Mouse (Mus musculus) embryonic facial prominence, embryonic 14.5 days (tissue): ENCODE measurements at regions not wholly inside any gene's neighbourhood (a gene's known extent, or its start where the extent isn't known, plus 50 kb on each side); places are given as distances from the start of the nearest gene placed in this dataset.

Experiments
- ATAC-seq: fragments of 200-750 bp; cut with Nextera tagmentation; 2 replicates; pipeline ENCODE4 v1.8.0; 2017; ENCODE audit warnings: low read depth, moderate number of reproducible peaks, moderate TSS enrichment
- DNase-seq: peaks from one replicate; pipeline ENCODE4 v3.0.0-alpha.2; 2015; ENCODE audit warnings: low spot score
- H3K27ac ChIP-seq: fragments of 300-500 bp; sonication (generic); replicated peaks from 2 replicates; pipeline ENCODE4 v1.5.1; 2014; ENCODE audit warnings: low read depth, mild to moderate bottlenecking, low read length, moderate library complexity
- H3K27me3 ChIP-seq: fragments of 300-500 bp; sonication (generic); replicated peaks from 2 replicates; pipeline ENCODE4 v1.6.1; 2014; ENCODE audit warnings: low read length; ENCODE audit not compliant: control insufficient read depth, insufficient read depth
- H3K36me3 ChIP-seq: fragments of 300-500 bp; sonication (generic); 2 replicates; pipeline ENCODE4 v1.6.1; 2014; ENCODE audit warnings: low read length, mixed read lengths; ENCODE audit not compliant: control insufficient read depth, insufficient read depth
- H3K4me1 ChIP-seq: fragments of 300-500 bp; sonication (generic); 2 replicates; pipeline ENCODE4 v1.6.1; 2014; ENCODE audit warnings: antibody characterized with exemption, low read length; ENCODE audit not compliant: control insufficient read depth, insufficient read depth
- H3K4me2 ChIP-seq: fragments of 300-500 bp; sonication (generic); 2 replicates; pipeline ENCODE4 v1.6.1; 2014; ENCODE audit warnings: low read depth, mild to moderate bottlenecking, low read length, moderate library complexity, mixed read lengths
- H3K4me3 ChIP-seq: fragments of 300-500 bp; sonication (generic); 2 replicates; pipeline ENCODE4 v1.5.1; 2014; ENCODE audit warnings: low read depth, mild to moderate bottlenecking, low read length
- H3K9ac ChIP-seq: fragments of 300-500 bp; sonication (generic); 2 replicates; pipeline ENCODE4 v1.6.1; 2014; ENCODE audit warnings: low read depth, mild to moderate bottlenecking, low read length, moderate library complexity, mixed read lengths
- H3K9me3 ChIP-seq: fragments of 300-500 bp; sonication (generic); 2 replicates; pipeline ENCODE4 v1.6.1; 2016; ENCODE audit warnings: low read length; ENCODE audit not compliant: control insufficient read depth
- WGBS: fragments of 180-500 bp; shearing (Covaris S2); extraction: QIAGEN DNeasy Blood & Tissue Kit; methylation state at CpG from one replicate; pipeline ENCODE4 v1.1.7; 2014; 5-methylcytosine and 5-hydroxymethylcytosine counted together

DNA sequence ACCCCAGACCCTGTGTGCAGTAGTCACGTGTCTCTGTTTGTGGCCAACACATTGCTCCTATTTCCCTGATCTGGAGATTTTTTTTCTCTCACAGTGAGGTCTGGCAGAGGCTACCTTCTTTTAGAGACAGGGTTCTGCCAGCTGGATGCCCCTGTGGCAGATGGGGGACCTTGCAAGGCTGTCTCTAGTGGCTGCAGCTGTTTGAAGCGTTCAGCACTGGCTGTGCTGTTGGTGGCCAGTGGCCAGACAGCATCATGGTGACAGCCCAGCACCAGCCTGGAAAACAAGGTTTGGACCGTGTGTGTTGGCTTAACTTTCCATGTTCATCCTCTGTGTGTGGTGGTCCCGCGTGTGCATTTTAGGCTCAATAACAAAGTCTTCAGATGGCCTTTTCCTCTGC lies 147.8 kb upstream of the Lrfn2 start:
- Histone ChIP-seq H3K9me3 (no peaks in the 10 kb centered on the region), H3K4me1 (no peaks in the 10 kb centered on the region), H3K27ac (no peak overlapping the region), H3K27me3 (no peaks in the 10 kb centered on the region), H3K9ac (no peak overlapping the region), H3K36me3 (no peaks in the 10 kb centered on the region), H3K4me2 (no peak overlapping the region), H3K4me3 (no peak overlapping the region)
- 63% methylated on average over 5 of the region's 5 CpGs for WGBS
- ATAC-seq (no peak), DNase-seq (no peak)

DNA sequence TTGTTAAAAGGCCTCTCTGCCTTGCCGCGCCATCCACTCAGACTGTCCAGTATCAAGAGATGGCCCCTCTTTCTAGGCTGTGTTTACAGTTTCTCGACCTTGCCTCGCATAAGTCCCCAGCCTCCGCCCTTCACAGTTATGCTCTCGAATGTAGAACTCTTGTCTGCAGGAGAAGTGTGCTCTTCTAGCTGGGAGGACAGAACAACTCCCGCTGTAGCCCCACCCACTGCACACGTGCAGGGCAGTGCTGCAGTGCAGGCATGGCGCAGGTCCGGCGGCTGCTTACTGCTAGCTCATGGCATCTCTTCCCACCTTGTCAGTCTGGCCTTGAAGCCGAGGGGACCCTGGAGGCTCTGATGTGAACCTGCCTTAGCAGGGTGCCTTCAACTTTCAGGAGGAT lies 145.7 kb upstream of the Lrfn2 start:
- H3K4me3 ChIP-seq = no peak overlapping the region
- no peak for ATAC-seq
- WGBS = 81% methylated on average over 12 of the region's 12 CpGs

DNA sequence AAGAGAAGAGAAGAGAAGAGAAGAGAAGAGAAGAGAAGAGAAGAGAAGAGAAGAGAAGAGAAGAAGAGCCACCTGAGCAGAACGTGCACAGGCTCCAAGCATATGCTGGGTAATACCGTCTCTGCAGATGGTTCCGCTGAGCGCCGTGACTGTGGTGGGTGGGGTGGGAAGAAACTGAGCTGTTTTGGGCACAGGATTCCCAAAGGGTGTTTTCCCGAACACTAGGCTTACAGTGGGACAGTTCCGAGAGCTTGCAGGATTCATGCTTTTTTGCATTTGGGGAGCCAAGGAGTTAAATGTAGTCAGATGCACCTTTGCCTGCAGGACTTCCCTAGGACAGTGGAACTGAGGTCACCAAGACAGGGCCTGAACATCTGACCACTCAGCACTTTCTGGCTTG lies 142.3 kb upstream of the Lrfn2 start:
- Histone ChIP-seq H3K27me3 (no peaks in the 10 kb centered on the region), H3K4me1 (no peaks in the 10 kb centered on the region), H3K4me2 (no peak overlapping the region), H3K27ac (no peak overlapping the region), H3K4me3 (no peak overlapping the region), H3K9me3 (no peaks in the 10 kb centered on the region), H3K36me3 (no peaks in the 10 kb centered on the region), H3K9ac (no peak overlapping the region)
- WGBS = 71% methylated on average over 7 of the region's 7 CpGs
- no peak for DNase-seq
- no peak for ATAC-seq

More for the DNA sequence above, 145.7 kb upstream of the Lrfn2 start:
- no peaks in the 10 kb centered on the region for H3K4me1 ChIP-seq
- no peaks in the 10 kb centered on the region for H3K9me3 ChIP-seq
- DNase-seq = no peak
- H3K4me2 ChIP-seq = no peak overlapping the region
- H3K36me3 ChIP-seq = no peaks in the 10 kb centered on the region
- no peak overlapping the region for H3K27ac ChIP-seq
- no peaks in the 10 kb centered on the region for H3K27me3 ChIP-seq
- no peak overlapping the region for H3K9ac ChIP-seq

DNA sequence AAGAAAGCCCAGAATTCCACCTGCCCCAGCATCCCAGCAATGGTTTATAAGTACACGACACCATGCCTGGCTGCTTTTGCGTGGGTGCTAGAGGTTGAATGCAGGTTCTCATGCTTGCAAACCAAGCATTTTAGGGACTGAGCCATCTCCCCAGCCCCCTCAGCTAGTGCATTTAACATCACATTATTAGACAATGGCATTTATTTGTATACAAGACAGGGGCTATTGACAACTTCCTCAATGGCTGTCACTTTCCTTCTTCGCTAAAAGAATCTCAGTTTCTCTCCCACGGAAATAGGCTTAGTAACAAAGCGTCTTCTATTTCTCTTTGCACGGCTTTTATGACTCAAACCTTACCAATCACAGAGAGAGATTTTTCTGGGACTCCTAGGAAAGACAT lies 141.7 kb upstream of the Lrfn2 start:
- ATAC-seq (no peak), DNase-seq (no peak)
- H3K36me3 ChIP-seq = no peaks in the 10 kb centered on the region
- no peaks in the 10 kb centered on the region for H3K4me1 ChIP-seq
- H3K4me3 ChIP-seq = no peak overlapping the region
- no peak overlapping the region for H3K4me2 ChIP-seq
- 79% methylated on average over 6 of the region's 6 CpGs for WGBS
- no peaks in the 10 kb centered on the region for H3K27me3 ChIP-seq
- no peak overlapping the region for H3K9ac ChIP-seq
- no peak overlapping the region for H3K27ac ChIP-seq
- H3K9me3 ChIP-seq = no peaks in the 10 kb centered on the region

DNA sequence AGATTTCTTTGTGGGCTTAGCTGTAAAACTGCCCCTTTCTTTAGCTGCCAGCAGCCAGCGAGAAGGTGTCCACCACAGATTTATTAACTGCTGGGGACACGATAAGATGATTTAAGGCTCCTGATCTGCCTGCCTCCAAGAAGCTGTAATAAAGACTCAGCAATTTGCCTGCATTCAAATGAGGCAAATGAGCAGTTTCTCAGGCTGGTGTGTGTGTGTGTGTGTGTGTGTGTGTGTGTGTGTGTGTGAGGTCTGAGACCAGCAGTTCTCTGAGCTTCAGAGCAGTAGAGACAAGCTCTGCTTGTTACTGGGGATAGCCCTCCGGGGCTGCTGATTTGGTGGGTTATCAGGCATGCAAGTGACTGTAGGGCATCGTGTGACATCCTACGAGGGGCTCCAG lies 139.2 kb upstream of the Lrfn2 start:
- DNase-seq = no peak
- ATAC-seq = no peak
- Histone ChIP-seq H3K9me3 (no peaks in the 10 kb centered on the region), H3K9ac (no peak overlapping the region), H3K36me3 (no peaks in the 10 kb centered on the region), H3K27ac (no peak overlapping the region), H3K4me1 (no peaks in the 10 kb centered on the region), H3K27me3 (no peaks in the 10 kb centered on the region), H3K4me2 (no peak overlapping the region), H3K4me3 (no peak overlapping the region)
- WGBS = 77% methylated on average over 5 of the region's 5 CpGs

DNA sequence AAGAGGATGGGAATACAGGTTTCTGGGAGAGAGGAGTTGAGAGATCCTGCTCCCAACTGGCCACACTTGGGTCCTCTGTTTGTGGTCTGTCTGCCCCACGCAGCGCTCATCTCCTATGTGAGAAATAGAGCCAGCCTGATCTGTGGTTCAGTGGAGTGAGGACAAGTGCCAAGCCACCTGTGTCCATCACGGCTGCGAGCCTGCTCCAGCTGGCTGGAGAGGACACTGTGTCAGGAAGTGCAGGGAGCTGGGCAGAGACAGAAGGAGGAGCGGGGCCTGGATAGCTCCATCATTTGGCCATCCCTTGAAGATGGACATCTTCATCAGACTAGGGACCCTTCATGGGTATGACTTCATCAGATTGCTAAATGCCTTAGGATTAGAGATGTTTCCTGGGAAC lies 136.4 kb upstream of the Lrfn2 start:
- H3K36me3 ChIP-seq = no peaks in the 10 kb centered on the region
- H3K4me3 ChIP-seq = no peak overlapping the region
- DNase-seq (no peak), ATAC-seq (no peak)
- WGBS = 87% methylated on average over 5 of the region's 5 CpGs
- H3K27ac ChIP-seq = no peak overlapping the region
- H3K4me2 ChIP-seq = no peak overlapping the region
- no peak overlapping the region for H3K9ac ChIP-seq
- no peaks in the 10 kb centered on the region for H3K9me3 ChIP-seq
- no peaks in the 10 kb centered on the region for H3K4me1 ChIP-seq
- no peaks in the 10 kb centered on the region for H3K27me3 ChIP-seq

DNA sequence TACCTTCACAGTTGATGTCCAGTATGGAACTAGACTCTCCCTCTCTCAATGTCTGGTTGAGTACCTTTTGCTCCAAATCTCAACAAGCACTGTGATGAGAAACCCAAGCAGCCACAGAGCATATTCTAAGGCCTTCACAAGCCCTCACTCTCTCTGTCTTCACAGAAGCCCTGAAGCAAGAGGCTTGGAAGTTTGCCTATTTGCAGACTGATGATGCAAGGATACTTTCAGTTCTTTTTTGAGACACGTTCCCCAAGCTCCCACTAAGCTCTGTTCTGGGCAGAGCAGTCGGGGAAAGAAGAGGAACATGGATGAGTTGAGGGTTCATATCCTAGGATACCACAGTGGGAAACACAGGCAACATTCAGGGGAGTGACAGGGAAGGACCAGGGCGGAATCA lies 134.0 kb upstream of the Lrfn2 start:
- H3K9me3 ChIP-seq = no peaks in the 10 kb centered on the region
- no peaks in the 10 kb centered on the region for H3K36me3 ChIP-seq
- H3K27me3 ChIP-seq = no peaks in the 10 kb centered on the region
- H3K4me1 ChIP-seq = no peaks in the 10 kb centered on the region
- no peak overlapping the region for H3K9ac ChIP-seq
- H3K4me3 ChIP-seq = no peak overlapping the region
- 75% methylated on average over 3 of the region's 3 CpGs for WGBS
- no peak for DNase-seq
- ATAC-seq = no peak
- H3K4me2 ChIP-seq = no peak overlapping the region
- no peak overlapping the region for H3K27ac ChIP-seq

DNA sequence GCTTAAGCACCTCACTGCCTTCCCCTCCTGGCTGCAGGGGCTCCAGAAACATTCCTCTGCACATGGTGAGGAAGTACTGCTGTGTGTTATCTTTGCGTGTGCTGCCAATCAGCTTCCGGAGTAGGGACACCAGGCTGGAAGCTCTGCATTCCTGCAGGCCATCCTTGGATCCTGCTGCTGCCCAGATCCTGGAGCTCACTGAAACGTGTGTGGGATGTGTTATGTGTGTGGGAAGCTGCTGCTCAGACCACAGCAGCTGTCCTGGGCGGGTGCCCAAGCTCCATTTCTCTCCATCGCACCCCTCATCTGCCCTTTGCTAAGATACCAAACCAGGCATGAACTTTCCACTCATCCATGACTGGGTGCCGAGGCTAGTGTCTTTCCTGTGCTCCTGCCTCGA lies 129.5 kb upstream of the Lrfn2 start:
- Histone ChIP-seq H3K27ac (no peak overlapping the region), H3K27me3 (no peaks in the 10 kb centered on the region), H3K4me3 (no peak overlapping the region), H3K9me3 (no peaks in the 10 kb centered on the region), H3K9ac (no peak overlapping the region), H3K4me2 (no peak overlapping the region), H3K4me1 (no peaks in the 10 kb centered on the region), H3K36me3 (no peaks in the 10 kb centered on the region)
- DNase-seq = no peak
- no peak for ATAC-seq
- 57% methylated on average over 7 of the region's 7 CpGs for WGBS

DNA sequence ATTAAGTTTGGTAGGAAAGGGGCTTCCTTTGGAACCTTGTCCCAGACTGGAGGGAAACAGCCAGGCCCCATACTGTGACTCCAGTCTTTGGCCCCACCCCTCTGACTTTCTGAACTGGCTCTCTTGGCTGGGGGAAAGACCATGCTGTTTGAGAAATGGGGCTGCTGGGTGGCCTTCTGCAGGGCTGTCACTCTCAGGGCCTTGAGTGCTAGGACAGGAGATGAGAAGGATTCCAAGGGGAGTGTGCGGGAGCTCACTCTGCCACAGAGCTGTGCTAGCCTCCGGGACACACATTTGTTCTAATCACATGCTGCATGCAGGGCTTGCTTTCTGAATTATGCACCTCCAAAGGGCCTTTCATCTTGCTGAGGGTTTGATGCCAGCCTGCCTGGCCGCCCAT lies 124.3 kb upstream of the Lrfn2 start:
- Histone ChIP-seq H3K27ac (no peak overlapping the region), H3K36me3 (no peaks in the 10 kb centered on the region), H3K4me1 (no peaks in the 10 kb centered on the region), H3K4me2 (no peak overlapping the region), H3K4me3 (no peak overlapping the region), H3K9ac (no peak overlapping the region), H3K9me3 (no peaks in the 10 kb centered on the region), H3K27me3 (no peaks in the 10 kb centered on the region)
- no peak for DNase-seq
- 66% methylated on average over 3 of the region's 3 CpGs for WGBS
- ATAC-seq = no peak
